Mouse (Mus musculus) neural tube, embryonic 14.5 days (tissue): ENCODE measurements at regions not wholly inside any gene's neighbourhood (a gene's known extent, or its start where the extent isn't known, plus 50 kb on each side); places are given as distances from the start of the nearest gene placed in this dataset.

Experiments used
- ATAC-seq: fragments of 200-750 bp; cut with Nextera tagmentation; 2 replicates; pipeline ENCODE4 v1.8.0; 2017; ENCODE audit warnings: low read depth, mild to moderate bottlenecking, moderate TSS enrichment, moderate library complexity
- H3K27ac ChIP-seq: fragments of 300-500 bp; sonication (generic); 2 replicates; pipeline ENCODE4 v1.5.1; 2014; ENCODE audit warnings: low read depth, mild to moderate bottlenecking, control low read depth, low read length, moderate library complexity, mixed read lengths
- H3K27me3 ChIP-seq: fragments of 300-500 bp; sonication (generic); 2 replicates; pipeline ENCODE4 v1.6.1; 2014; ENCODE audit warnings: low read length; ENCODE audit not compliant: control insufficient read depth, insufficient read depth
- H3K36me3 ChIP-seq: fragments of 300-500 bp; sonication (generic); 2 replicates; pipeline ENCODE4 v1.6.1; 2014; ENCODE audit warnings: low read length, mixed read lengths; ENCODE audit not compliant: control insufficient read depth, insufficient read depth
- H3K4me1 ChIP-seq: fragments of 300-500 bp; sonication (generic); 2 replicates; pipeline ENCODE4 v1.6.1; 2014; ENCODE audit warnings: low read length; ENCODE audit not compliant: control insufficient read depth, insufficient read depth
- H3K4me2 ChIP-seq: fragments of 300-500 bp; sonication (generic); 2 replicates; pipeline ENCODE4 v1.6.1; 2014; ENCODE audit warnings: mild to moderate bottlenecking, low read depth, low read length, control low read depth
- H3K4me3 ChIP-seq: fragments of 300-500 bp; sonication (generic); 2 replicates; pipeline ENCODE4 v1.5.1; 2014; ENCODE audit warnings: low read depth, low read length, control low read depth, mixed read lengths
- H3K9ac ChIP-seq: fragments of 300-500 bp; sonication (generic); replicated peaks from 2 replicates; pipeline ENCODE4 v1.6.1; 2014; ENCODE audit warnings: low read depth, mild to moderate bottlenecking, control low read depth, low read length, mixed read lengths
- H3K9me3 ChIP-seq: fragments of 300-500 bp; sonication (generic); 2 replicates; pipeline ENCODE4 v1.6.1; 2016; ENCODE audit warnings: low read length; ENCODE audit not compliant: control insufficient read depth
- WGBS: fragments of 180-500 bp; shearing (Covaris S2); extraction: QIAGEN DNeasy Blood & Tissue Kit; methylation state at CpG from one replicate; pipeline ENCODE4 v1.1.7; 2014; 5-methylcytosine and 5-hydroxymethylcytosine counted together

- H3K4me3 ChIP-seq = no peak overlapping the region
- H3K36me3 ChIP-seq = no peaks in the 10 kb centered on the region
- H3K27me3 ChIP-seq = no peaks in the 10 kb centered on the region
- H3K9ac ChIP-seq = no peak overlapping the region
- no peaks in the 10 kb centered on the region for H3K4me1 ChIP-seq
- no peak overlapping the region for H3K4me2 ChIP-seq
- 92% methylated on average over 3 of the region's 3 CpGs for WGBS
- no peak overlapping the region for H3K27ac ChIP-seq
- no peak for ATAC-seq
- H3K9me3 ChIP-seq = no peaks in the 10 kb centered on the region
Measured at GRCm38 (mm10) chr14:14607074-14607473, 95.0 kb upstream of the Slc4a7 start.

DNA sequence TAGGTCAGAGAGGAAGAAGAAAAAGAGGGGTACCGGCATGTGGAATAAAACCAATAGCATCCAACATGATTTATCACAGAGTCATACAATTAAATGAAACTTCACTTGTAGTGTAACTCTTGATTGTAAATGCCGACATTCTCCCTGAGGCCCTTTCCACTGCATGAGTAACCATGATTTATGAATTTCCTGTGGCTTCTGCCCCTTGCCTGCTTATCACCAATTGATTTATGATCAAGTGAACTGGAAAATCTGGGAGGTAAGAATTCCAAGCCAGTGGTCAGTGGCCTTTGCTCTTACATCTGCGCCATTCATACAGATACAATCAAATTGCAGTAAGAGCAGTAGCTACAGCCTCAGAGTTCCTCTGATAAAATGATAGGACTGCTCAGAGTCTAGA lies 89.8 kb upstream of the Slc4a7 start:
- H3K9me3 ChIP-seq = no peaks in the 10 kb centered on the region
- no peak overlapping the region for H3K9ac ChIP-seq
- no peaks in the 10 kb centered on the region for H3K36me3 ChIP-seq
- ATAC-seq = no peak
- no peak overlapping the region for H3K4me3 ChIP-seq
- no peaks in the 10 kb centered on the region for H3K4me1 ChIP-seq
- no peak overlapping the region for H3K4me2 ChIP-seq
- 66% methylated on average over 3 of the region's 3 CpGs for WGBS
- H3K27me3 ChIP-seq = no peaks in the 10 kb centered on the region
- H3K27ac ChIP-seq = no peak overlapping the region

DNA sequence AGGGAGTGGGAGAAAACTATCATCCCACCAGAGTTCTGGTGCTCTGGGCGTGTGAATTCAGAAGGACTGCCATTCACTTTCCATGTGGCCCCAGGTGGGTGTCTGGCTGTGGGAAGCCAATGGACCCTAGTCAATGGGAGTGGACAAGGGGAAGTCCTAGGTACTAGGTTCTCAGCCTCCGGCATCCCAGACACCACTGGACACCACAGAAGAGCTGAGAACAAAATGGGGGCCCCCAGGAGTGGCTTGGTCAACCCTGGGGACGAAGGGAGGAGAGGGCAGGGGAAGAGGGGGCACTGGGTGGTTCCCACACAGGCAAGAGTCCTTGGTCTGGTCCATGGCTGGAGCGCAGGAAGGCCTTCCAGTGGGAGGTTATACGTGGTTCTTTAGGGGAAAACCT lies 81.8 kb upstream of the Slc4a7 start:
- Histone ChIP-seq H3K4me3 (no peak overlapping the region), H3K36me3 (no peaks in the 10 kb centered on the region), H3K4me1 (no peaks in the 10 kb centered on the region), H3K9ac (no peak overlapping the region), H3K27ac (no peak overlapping the region), H3K9me3 (no peaks in the 10 kb centered on the region), H3K4me2 (no peak overlapping the region), H3K27me3 (no peaks in the 10 kb centered on the region)
- ATAC-seq = no peak
- 91% methylated on average over 5 of the region's 5 CpGs for WGBS

DNA sequence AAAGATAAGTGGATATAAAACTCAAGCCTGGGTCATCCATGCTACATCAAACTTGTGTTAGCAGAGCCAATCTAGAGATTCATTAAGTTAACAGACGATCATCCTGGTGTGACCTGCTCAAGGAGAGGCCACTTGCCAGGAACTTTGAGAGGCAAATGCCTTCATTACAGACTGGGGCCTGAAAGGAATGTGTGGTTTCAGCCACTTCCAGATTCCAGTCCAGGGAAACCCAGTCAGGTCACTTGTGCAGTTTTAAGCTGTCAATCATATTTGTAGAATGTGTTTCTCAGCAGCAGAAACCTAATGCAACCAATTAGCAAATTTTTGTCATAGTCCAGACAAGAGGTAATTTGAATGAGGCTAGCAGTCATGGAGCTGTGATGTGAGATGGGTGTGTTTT lies 73.4 kb upstream of the Slc4a7 start:
- Histone ChIP-seq H3K4me1 (no peaks in the 10 kb centered on the region), H3K27me3 (no peaks in the 10 kb centered on the region), H3K27ac (no peak overlapping the region), H3K4me3 (no peak overlapping the region), H3K9me3 (no peaks in the 10 kb centered on the region), H3K4me2 (no peak overlapping the region), H3K36me3 (no peaks in the 10 kb centered on the region), H3K9ac (no peak overlapping the region)
- no peak for ATAC-seq
- 77% methylated on average over 1 of the region's 1 CpGs for WGBS

DNA sequence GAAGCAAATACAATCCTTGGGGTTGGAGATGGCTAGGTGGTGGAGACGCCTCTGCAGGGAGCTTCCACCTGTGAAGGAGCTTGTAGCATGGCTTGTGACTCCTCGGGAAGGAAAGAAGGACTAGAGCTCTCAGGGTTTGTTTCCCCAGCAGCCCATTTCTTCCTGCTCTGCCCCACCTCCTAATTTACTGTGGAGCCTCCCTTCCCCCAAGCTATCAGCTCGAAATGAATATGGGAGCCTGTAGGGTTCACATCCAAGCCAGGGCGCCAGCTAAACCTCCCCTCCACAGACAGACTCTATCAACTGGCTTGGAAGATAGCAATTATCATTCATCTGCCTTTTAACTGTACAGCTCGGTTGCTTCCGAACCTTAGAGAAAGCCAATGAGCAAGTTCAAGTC lies 70.3 kb upstream of the Slc4a7 start:
- Histone ChIP-seq H3K9ac (no peak overlapping the region), H3K4me3 (no peak overlapping the region), H3K27ac (no peak overlapping the region), H3K4me2 (no peak overlapping the region), H3K36me3 (no peaks in the 10 kb centered on the region), H3K4me1 (no peaks in the 10 kb centered on the region), H3K27me3 (no peaks in the 10 kb centered on the region; the same call in 1 of the 2 replicates), H3K9me3 (no peaks in the 10 kb centered on the region)
- no peak for ATAC-seq
- WGBS = 42% methylated on average over 6 of the region's 6 CpGs

- no peaks in the 10 kb centered on the region for H3K36me3 ChIP-seq
- H3K4me2 ChIP-seq = peak overlapping the region; percentile 46
- H3K4me3 ChIP-seq = no peak overlapping the region
- H3K9me3 ChIP-seq = no peaks in the 10 kb centered on the region
- H3K9ac ChIP-seq = no peak overlapping the region
- H3K27me3 ChIP-seq = no peaks in the 10 kb centered on the region; the same call in 1 of the 2 replicates
- 1% methylated on average over 15 of the region's 15 CpGs for WGBS
- H3K27ac ChIP-seq = no peak overlapping the region
- peak; percentile 72; the same call in 1 of the 2 replicates for ATAC-seq
- no peaks in the 10 kb centered on the region for H3K4me1 ChIP-seq
Measured at GRCm38 (mm10) chr14:14632471-14632870, 69.6 kb upstream of the Slc4a7 start.

DNA sequence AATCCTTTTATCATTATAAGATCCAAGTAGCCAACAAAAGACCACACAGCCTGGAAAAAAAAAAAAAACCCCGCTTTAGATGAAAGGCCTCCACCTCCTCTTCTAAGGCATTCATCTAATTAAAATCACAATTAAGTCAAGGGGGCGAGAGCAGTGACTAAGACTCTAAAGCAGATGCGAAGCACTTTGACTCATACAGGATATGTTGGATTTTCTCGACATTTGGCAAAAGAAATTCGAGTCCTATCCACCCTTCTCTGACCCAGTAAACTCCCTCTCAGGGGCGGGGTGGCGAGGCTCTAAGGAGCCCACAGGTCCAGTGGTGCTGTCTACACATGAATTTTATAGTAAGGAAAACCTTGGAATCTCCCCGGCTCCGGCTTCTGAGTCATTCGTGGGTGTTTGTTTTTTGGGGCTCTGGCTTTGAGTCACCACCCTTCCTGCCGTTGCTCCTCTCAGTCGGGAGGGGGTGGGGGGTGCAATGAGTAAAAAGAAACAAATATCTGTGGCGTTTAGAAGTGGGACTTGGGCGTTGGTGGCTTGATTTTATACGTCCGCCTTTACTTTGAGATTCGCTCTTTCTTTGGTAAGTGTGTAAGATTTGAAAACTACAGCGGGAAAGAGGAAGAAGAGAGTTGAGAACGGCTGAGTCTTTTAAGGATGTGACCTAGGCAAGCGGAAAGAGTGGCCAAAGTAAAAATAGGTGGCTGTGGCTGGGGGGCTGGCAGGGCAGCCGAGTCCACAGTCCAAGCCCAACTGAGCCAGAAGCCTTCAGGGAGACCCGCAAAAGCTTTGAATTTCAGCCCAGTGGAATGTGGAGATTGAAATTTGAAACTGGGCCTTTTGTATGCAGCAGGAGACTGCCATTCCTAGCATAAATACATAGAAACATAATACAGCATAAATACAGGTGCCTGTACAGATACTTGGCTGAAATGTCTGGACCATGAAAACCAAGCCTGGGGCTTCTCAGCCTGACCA lies 68.8 kb upstream of the Slc4a7 start:
- H3K27me3 ChIP-seq = no peaks in the 10 kb centered on the region; the same call in 1 of the 2 replicates
- peak; percentile 49 for ATAC-seq
- H3K9me3 ChIP-seq = no peaks in the 10 kb centered on the region
- H3K4me3 ChIP-seq = peak overlapping the region; percentile 3; the same call in 1 of the 2 replicates
- H3K4me1 ChIP-seq = no peaks in the 10 kb centered on the region
- peak overlapping the region; percentile 46 for H3K4me2 ChIP-seq
- no peak overlapping the region for H3K27ac ChIP-seq
- 10% methylated on average over 22 of the region's 22 CpGs for WGBS
- H3K9ac ChIP-seq = no peak overlapping the region
- no peaks in the 10 kb centered on the region for H3K36me3 ChIP-seq

DNA sequence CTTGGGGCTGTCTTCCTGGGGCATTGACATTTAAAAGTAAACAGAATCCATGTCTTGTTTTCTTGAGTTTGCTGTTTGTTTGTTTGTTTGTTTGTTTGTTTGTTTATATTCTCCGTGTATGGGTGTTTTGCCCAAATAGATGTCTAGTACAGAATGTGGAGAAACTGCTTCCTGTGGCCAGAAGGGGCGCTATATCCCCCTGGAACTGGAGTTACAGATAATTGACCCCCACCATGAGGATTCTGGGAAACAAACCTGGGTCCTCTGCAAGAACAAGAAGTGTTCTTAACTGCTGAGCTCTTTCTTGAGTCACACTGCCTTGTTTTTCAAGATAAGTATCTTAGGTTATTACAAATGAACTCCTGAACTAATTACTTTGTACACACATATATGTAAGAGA lies 68.1 kb upstream of the Slc4a7 start:
- 51% methylated on average over 2 of the region's 2 CpGs for WGBS

More for the DNA sequence above, 68.1 kb upstream of the Slc4a7 start:
- no peak overlapping the region for H3K9ac ChIP-seq
- no peak overlapping the region for H3K4me3 ChIP-seq
- no peak overlapping the region for H3K4me2 ChIP-seq
- no peaks in the 10 kb centered on the region; the same call in 1 of the 2 replicates for H3K27me3 ChIP-seq
- no peaks in the 10 kb centered on the region for H3K36me3 ChIP-seq
- ATAC-seq = no peak
- no peaks in the 10 kb centered on the region for H3K9me3 ChIP-seq
- no peak overlapping the region for H3K27ac ChIP-seq
- H3K4me1 ChIP-seq = no peaks in the 10 kb centered on the region
